Mouse (Mus musculus): ENCODE data around the gene Aif1. TPM values are rescaled to one million over a fixed set of nuclear protein-coding genes. Genes with fewer than 3 reads are reported as not detected.

The Aif1 gene
- total and polyA plus RNA-seq, 2 experiments = 1.6 to 13.3 TPM

DNA sequence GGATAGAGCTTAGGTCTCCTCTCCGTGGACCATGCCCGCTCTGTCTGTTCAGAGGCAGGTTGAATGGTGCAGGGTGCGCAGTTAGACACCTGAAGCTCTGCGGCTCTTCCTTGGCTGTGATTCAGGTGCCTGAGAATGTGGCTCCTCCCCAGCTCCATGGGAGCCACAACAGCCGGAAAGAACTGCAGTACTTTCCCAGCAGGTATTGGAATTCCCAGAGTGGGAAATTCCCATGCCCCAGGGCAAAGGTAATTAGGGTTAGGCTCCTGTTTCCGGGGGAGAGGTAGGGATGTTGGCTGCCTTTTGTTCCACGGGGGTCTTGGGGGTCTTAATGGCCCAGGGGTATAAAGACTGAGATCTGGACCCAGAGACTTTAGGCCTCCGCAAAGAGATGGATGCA lies 23.1 kb upstream of the Aif1 start:
- Histone ChIP-seq H3K27me3 (ENCODE audit: control insufficient read depth, insufficient read depth, low read length) (peaks cover 8% of the 10 kb centered on the region; the same call in 1 of the 2 replicates), H3K9ac (ENCODE audit: low read depth, low read length) (no peak overlapping the region), H3K36me3 (ENCODE audit: control insufficient read depth, insufficient read depth, low read length) (no peaks in the 10 kb centered on the region), H3K4me3 (ENCODE audit: insufficient read depth, low read depth, low read length) (no peak overlapping the region), H3K27ac (replicated peaks; ENCODE audit: insufficient read depth, low read depth, low read length) (no peak overlapping the region), H3K4me1 (ENCODE audit: control insufficient read depth, insufficient read depth, low read length) (peaks cover 3% of the 10 kb centered on the region; the same call in 1 of the 2 replicates), H3K79me2 (ENCODE audit: control insufficient read depth, insufficient read depth, low read length) (no peaks in the 10 kb centered on the region)
- TF ChIP-seq POLR2A (IDR thresholded peaks at IDR 0.05; ENCODE audit: extremely low read depth, insufficient read depth, low read length) (no peak), CTCF (IDR thresholded peaks at IDR 0.05; ENCODE audit: low read depth, low read length) (no peak)
- no peak for DNase-seq (ENCODE audit: extremely low read depth, low read depth, low spot score)
- WGBS = 46% methylated on average over 8 of the region's 8 CpGs

DNA sequence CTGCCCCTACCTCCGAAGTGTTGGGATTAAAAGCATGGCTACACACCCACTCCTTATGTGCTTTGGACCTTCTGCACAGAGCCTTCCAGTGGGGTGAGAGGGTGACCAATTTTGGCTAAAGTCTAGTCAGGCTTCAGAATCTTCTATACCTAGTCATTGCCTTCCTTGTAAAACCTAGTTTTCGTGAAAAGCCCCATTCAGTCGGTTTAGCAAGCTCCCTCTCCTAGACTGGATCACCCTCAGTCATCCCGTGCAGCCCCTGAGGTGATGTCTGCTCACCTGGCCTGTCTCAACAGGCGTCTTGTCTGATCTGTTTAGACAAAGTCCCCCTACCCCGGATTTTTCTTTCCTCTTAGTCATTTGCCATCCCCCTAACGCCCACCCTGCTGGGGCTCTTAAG lies 22.2 kb upstream of the Aif1 start:
- TF ChIP-seq POLR2A (IDR thresholded peaks at IDR 0.05; ENCODE audit: extremely low read depth, insufficient read depth, low read length) (no peak), CTCF (IDR thresholded peaks at IDR 0.05; ENCODE audit: low read depth, low read length) (no peak)
- H3K4me1 ChIP-seq (ENCODE audit: control insufficient read depth, insufficient read depth, low read length) = peaks cover 3% of the 10 kb centered on the region; the same call in 1 of the 2 replicates
- H3K27ac ChIP-seq (replicated peaks; ENCODE audit: insufficient read depth, low read depth, low read length) = no peak overlapping the region
- peaks cover 8% of the 10 kb centered on the region; the same call in 1 of the 2 replicates for H3K27me3 ChIP-seq (ENCODE audit: control insufficient read depth, insufficient read depth, low read length)
- DNase-seq (ENCODE audit: extremely low read depth, low read depth, low spot score) = no peak
- H3K4me3 ChIP-seq (ENCODE audit: insufficient read depth, low read depth, low read length) = no peak overlapping the region
- H3K79me2 ChIP-seq (ENCODE audit: control insufficient read depth, insufficient read depth, low read length) = no peaks in the 10 kb centered on the region
- 66% methylated on average over 7 of the region's 7 CpGs for WGBS
- H3K36me3 ChIP-seq (ENCODE audit: control insufficient read depth, insufficient read depth, low read length) = no peaks in the 10 kb centered on the region
- H3K9ac ChIP-seq (ENCODE audit: low read depth, low read length) = no peak overlapping the region

DNA sequence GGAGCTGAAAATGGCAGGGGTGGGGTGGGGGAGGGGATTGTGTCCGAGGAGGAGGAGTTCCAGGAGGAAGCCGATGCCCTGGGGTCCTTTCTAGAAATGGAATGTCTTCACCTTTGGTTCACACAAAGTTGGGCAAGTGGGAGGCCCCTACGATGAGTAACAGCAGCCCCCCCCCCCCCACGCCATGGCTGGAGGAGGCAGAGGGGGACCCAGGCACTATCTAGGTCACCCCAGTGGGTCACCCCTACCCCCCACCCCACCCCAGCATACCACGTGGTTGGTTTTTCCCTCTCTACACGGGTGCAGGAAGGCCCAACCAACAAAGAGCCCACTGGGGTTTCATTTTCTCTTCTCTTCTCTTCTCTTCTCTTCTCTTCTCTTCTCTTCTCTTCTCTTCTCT lies 21.3 kb upstream of the Aif1 start:
- no peak overlapping the region for H3K9ac ChIP-seq (ENCODE audit: low read depth, low read length)
- no peaks in the 10 kb centered on the region for H3K79me2 ChIP-seq (ENCODE audit: control insufficient read depth, insufficient read depth, low read length)
- no peak overlapping the region for H3K27ac ChIP-seq (replicated peaks; ENCODE audit: insufficient read depth, low read depth, low read length)
- no peak for DNase-seq (ENCODE audit: extremely low read depth, low read depth, low spot score)
- peaks cover 3% of the 10 kb centered on the region; the same call in 1 of the 2 replicates for H3K4me1 ChIP-seq (ENCODE audit: control insufficient read depth, insufficient read depth, low read length)
- 44% methylated on average over 6 of the region's 6 CpGs for WGBS
- no peaks in the 10 kb centered on the region for H3K36me3 ChIP-seq (ENCODE audit: control insufficient read depth, insufficient read depth, low read length)
- TF ChIP-seq POLR2A (IDR thresholded peaks at IDR 0.05; ENCODE audit: extremely low read depth, insufficient read depth, low read length) (no peak), CTCF (IDR thresholded peaks at IDR 0.05; ENCODE audit: low read depth, low read length) (no peak)
- no peak overlapping the region for H3K4me3 ChIP-seq (ENCODE audit: insufficient read depth, low read depth, low read length)
- peaks cover 8% of the 10 kb centered on the region; the same call in 1 of the 2 replicates for H3K27me3 ChIP-seq (ENCODE audit: control insufficient read depth, insufficient read depth, low read length)

DNA sequence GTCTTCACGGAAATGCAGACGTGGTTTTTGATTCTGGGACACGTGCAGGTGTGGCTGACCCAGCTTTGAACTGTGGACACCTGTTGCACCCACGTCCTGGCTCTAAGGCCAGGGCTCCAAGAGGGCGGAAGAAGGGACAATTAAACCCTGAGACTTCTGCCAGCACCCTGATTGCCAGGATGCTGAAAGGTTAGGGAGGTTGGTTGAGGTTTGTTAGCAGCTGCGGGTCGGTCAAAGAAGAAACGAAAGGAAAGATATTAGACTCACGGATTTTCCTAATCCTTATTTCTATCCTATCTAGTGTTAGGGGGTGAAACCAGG lies 20.4 kb upstream of the Aif1 start:
- H3K9ac ChIP-seq (ENCODE audit: low read depth, low read length) = no peak overlapping the region
- H3K27ac ChIP-seq (replicated peaks; ENCODE audit: insufficient read depth, low read depth, low read length) = no peak overlapping the region
- no peaks in the 10 kb centered on the region for H3K79me2 ChIP-seq (ENCODE audit: control insufficient read depth, insufficient read depth, low read length)
- TF ChIP-seq POLR2A (IDR thresholded peaks at IDR 0.05; ENCODE audit: extremely low read depth, insufficient read depth, low read length) = no peak
- TF ChIP-seq CTCF (IDR thresholded peaks at IDR 0.05; ENCODE audit: low read depth, low read length) = no peak
- no peaks in the 10 kb centered on the region for H3K36me3 ChIP-seq (ENCODE audit: control insufficient read depth, insufficient read depth, low read length)
- DNase-seq (ENCODE audit: extremely low read depth, low read depth, low spot score) = no peak
- 34% methylated on average over 9 of the region's 9 CpGs for WGBS
- H3K4me1 ChIP-seq (ENCODE audit: control insufficient read depth, insufficient read depth, low read length) = peaks cover 3% of the 10 kb centered on the region; the same call in 1 of the 2 replicates
- H3K27me3 ChIP-seq (ENCODE audit: control insufficient read depth, insufficient read depth, low read length) = peaks cover 8% of the 10 kb centered on the region; the same call in 1 of the 2 replicates
- H3K4me3 ChIP-seq (ENCODE audit: insufficient read depth, low read depth, low read length) = peak overlapping the region; percentile 69; the same call in 1 of the 2 replicates

DNA sequence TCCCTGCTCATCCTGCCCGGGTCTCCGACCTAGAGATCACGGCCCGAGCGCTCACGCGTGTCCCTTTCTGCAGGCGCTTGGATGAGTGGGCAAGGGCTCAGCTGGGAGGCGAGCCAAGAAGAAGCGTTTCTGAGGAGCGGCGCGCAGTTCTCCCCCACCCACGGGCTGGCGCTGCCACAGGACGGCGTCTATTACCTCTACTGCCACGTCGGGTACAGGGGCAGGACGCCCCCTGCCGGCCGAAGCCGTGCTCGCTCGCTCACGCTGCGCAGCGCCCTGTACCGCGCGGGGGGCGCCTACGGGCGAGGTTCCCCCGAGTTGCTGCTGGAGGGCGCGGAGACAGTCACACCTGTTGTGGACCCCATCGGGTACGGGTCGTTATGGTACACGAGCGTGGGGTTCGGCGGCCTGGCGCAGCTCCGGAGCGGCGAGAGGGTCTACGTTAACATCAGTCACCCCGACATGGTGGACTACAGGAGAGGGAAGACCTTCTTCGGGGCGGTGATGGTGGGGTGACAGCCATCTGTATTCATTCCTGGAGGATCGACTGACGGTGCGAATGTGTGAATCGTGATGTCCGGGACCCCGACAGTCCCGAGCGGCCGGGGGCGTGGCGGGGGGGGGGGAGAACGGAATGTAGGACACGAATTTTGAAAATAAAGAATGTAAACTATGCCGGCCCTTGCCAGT lies 19.9 kb upstream of the Aif1 start:
- 3% methylated on average over 66 of the region's 66 CpGs for WGBS
- Histone ChIP-seq H3K36me3 (ENCODE audit: control insufficient read depth, insufficient read depth, low read length) (no peaks in the 10 kb centered on the region), H3K27ac (replicated peaks; ENCODE audit: insufficient read depth, low read depth, low read length) (no peak overlapping the region), H3K27me3 (ENCODE audit: control insufficient read depth, insufficient read depth, low read length) (peaks cover 8% of the 10 kb centered on the region; the same call in 1 of the 2 replicates), H3K79me2 (ENCODE audit: control insufficient read depth, insufficient read depth, low read length) (no peaks in the 10 kb centered on the region), H3K4me3 (ENCODE audit: insufficient read depth, low read depth, low read length) (peak overlapping the region; percentile 69), H3K9ac (ENCODE audit: low read depth, low read length) (peak overlapping the region; percentile 68), H3K4me1 (ENCODE audit: control insufficient read depth, insufficient read depth, low read length) (peaks cover 3% of the 10 kb centered on the region; the same call in 1 of the 2 replicates)
- TF ChIP-seq POLR2A (IDR thresholded peaks at IDR 0.05; ENCODE audit: extremely low read depth, insufficient read depth, low read length) (0 out of 2 replicates have a peak, but pooled peaks have one; percentile 6), CTCF (IDR thresholded peaks at IDR 0.05; ENCODE audit: low read depth, low read length) (peak; percentile 92)
- DNase-seq (ENCODE audit: extremely low read depth, low read depth, low spot score) = no peak

Measured in liver, adult 2 months (tissue).